Mouse (Mus musculus): ENCODE measurements at regions not wholly inside any gene's neighbourhood (a gene's known extent, or its start where the extent isn't known, plus 50 kb on each side); places are given as distances from the start of the nearest gene placed in this dataset.

DNA sequence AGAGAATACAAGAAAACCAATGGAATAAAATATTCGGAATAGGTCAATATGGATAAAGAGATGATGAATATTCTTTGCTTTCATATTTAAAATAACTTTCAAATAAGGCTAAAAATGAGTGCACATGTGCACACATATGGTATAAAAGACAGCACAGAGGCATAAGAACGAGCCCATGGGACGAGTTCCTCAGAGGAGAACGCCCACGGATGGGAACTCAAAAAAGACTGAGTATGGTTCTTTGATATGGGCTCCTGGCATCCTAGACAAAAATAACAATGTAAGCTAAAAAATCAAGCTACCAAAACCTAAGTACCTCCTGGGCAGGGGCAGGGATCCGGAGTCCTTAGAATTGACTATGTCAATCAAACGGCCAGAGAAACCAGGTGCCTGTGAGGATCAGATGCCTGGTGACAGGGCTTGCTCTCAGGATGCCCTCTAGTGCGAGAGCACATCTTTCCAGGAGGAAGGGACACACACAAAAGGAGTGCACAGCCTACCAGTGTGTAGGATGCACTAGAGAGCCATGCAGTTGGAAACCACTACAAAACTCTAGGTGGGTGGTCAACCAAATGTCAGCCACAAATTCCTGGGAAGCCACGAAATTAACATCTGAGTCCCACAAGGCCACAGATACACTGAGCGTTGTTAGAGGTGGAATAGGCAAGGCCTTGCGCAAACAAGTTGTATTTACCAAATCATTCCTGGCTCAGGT, 307.8 kb downstream of the Sox9 start:
- 89% methylated on average over 11 of the region's 11 CpGs for WGBS
- no peaks in the 10 kb centered on the region for H3K36me3 ChIP-seq (ENCODE audit: control insufficient read depth, insufficient read depth, low read length)
- TF ChIP-seq POLR2A (IDR thresholded peaks at IDR 0.05; ENCODE audit: low read depth, low read length) (no peak), CTCF (conservative IDR thresholded peaks at IDR 0.05; ENCODE audit: insufficient read depth, insufficient read length, low read depth, low read length) (no peak)

DNA sequence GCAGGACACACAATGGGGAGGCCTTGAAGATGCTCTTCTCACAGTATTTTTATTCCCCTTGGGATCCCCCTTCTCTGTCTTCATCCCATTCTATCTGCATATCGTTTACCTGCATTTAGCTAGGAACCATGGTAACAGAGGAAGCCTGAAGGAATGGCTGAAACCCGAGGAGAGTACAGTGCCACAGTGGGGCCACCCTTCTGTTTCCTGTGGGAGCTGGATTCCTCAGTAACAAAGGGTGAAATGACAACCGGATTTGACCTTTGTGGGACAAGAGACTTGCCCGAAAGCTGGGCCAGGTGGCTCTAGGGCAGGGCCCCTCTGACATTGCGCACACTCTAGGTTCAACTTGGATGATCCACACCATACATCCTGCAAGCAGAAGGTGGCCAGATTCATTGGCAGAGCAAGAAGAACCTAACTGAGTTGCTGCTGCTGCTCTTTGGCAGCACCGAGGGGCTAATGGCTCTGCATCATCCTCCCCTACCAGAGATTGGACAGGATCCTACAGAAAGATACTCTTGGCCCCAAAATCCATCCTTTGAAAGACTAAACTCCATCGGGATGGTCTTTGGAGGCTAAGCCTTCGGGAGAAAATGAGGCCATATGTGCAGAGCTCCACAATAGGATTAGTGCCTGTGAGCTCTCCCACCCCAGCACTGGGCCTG, 310.0 kb downstream of the Sox9 start:
- DNase-seq, result no peak
- Histone ChIP-seq H3K36me3 (ENCODE audit: control insufficient read depth, insufficient read depth, low read length) (no peaks in the 10 kb centered on the region), H3K27ac (ENCODE audit: insufficient read depth, low read depth, low read length) (no peak overlapping the region), H3K4me3 (ENCODE audit: insufficient read depth, low read depth, low read length) (no peak overlapping the region), H3K4me1 (ENCODE audit: control insufficient read depth, insufficient read depth, low read length) (no peaks in the 10 kb centered on the region), H3K27me3 (replicated peaks; ENCODE audit: control insufficient read depth, insufficient read depth, low read length) (no peaks in the 10 kb centered on the region)
- WGBS, result 69% methylated on average over 8 of the region's 8 CpGs
- no peak for TF ChIP-seq CTCF (conservative IDR thresholded peaks at IDR 0.05; ENCODE audit: insufficient read depth, insufficient read length, low read depth, low read length)
- TF ChIP-seq POLR2A (IDR thresholded peaks at IDR 0.05; ENCODE audit: low read depth, low read length), result no peak

More for the DNA sequence above, 307.8 kb downstream of the Sox9 start:
- H3K4me1 ChIP-seq (ENCODE audit: control insufficient read depth, insufficient read depth, low read length), result no peaks in the 10 kb centered on the region
- no peak for DNase-seq
- no peak overlapping the region for H3K4me3 ChIP-seq (ENCODE audit: insufficient read depth, low read depth, low read length)
- no peaks in the 10 kb centered on the region for H3K27me3 ChIP-seq (replicated peaks; ENCODE audit: control insufficient read depth, insufficient read depth, low read length)
- H3K27ac ChIP-seq (ENCODE audit: insufficient read depth, low read depth, low read length), result no peak overlapping the region

GRCm38 (mm10) chr11:113093895-113094445, 311.9 kb downstream of the Sox9 start:
- 66% methylated on average over 13 of the region's 13 CpGs for WGBS
- H3K36me3 ChIP-seq (ENCODE audit: control insufficient read depth, insufficient read depth, low read length), result no peaks in the 10 kb centered on the region
- H3K4me3 ChIP-seq (ENCODE audit: insufficient read depth, low read depth, low read length), result no peak overlapping the region
- DNase-seq, result no peak
- no peak overlapping the region for H3K27ac ChIP-seq (ENCODE audit: insufficient read depth, low read depth, low read length)
- TF ChIP-seq CTCF (conservative IDR thresholded peaks at IDR 0.05; ENCODE audit: insufficient read depth, insufficient read length, low read depth, low read length), result no peak
- H3K4me1 ChIP-seq (ENCODE audit: control insufficient read depth, insufficient read depth, low read length), result no peaks in the 10 kb centered on the region
- no peaks in the 10 kb centered on the region for H3K27me3 ChIP-seq (replicated peaks; ENCODE audit: control insufficient read depth, insufficient read depth, low read length)

DNA sequence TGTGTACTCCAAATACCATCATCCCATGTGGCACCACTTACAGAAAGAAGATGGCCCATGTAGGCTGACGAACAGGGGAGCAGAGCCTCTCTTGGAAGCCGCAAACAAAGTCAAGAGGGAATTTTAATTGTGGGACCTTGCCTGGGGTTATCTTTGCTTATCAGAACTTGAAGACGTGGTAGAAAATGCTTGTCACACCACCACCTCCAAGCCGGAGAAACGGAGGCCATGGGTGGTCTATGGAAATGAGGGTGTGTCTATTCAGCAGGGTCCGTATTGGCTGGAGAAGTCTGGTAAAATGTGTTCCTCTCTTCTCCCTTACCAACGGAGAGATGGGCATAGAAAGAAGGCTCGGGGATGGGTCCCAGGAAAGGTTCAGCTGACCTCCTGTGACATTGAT, 313.6 kb downstream of the Sox9 start:
- no peaks in the 10 kb centered on the region for H3K36me3 ChIP-seq (ENCODE audit: control insufficient read depth, insufficient read depth, low read length)

GRCm38 (mm10) chr11:113096209-113096608, 314.2 kb downstream of the Sox9 start:
- Histone ChIP-seq H3K4me3 (ENCODE audit: insufficient read depth, low read depth, low read length) (no peak overlapping the region), H3K27ac (ENCODE audit: insufficient read depth, low read depth, low read length) (no peak overlapping the region), H3K36me3 (ENCODE audit: control insufficient read depth, insufficient read depth, low read length) (no peaks in the 10 kb centered on the region), H3K4me1 (ENCODE audit: control insufficient read depth, insufficient read depth, low read length) (no peaks in the 10 kb centered on the region), H3K27me3 (replicated peaks; ENCODE audit: control insufficient read depth, insufficient read depth, low read length) (no peaks in the 10 kb centered on the region)
- DNase-seq, result no peak
- WGBS, result 76% methylated on average over 8 of the region's 8 CpGs
- TF ChIP-seq POLR2A (IDR thresholded peaks at IDR 0.05; ENCODE audit: low read depth, low read length) (no peak), CTCF (conservative IDR thresholded peaks at IDR 0.05; ENCODE audit: insufficient read depth, insufficient read length, low read depth, low read length) (no peak)

More for the DNA sequence above, 313.6 kb downstream of the Sox9 start:
- Histone ChIP-seq H3K27ac (ENCODE audit: insufficient read depth, low read depth, low read length) (no peak overlapping the region), H3K4me1 (ENCODE audit: control insufficient read depth, insufficient read depth, low read length) (no peaks in the 10 kb centered on the region), H3K27me3 (replicated peaks; ENCODE audit: control insufficient read depth, insufficient read depth, low read length) (no peaks in the 10 kb centered on the region), H3K4me3 (ENCODE audit: insufficient read depth, low read depth, low read length) (no peak overlapping the region)
- no peak for DNase-seq
- no peak for TF ChIP-seq CTCF (conservative IDR thresholded peaks at IDR 0.05; ENCODE audit: insufficient read depth, insufficient read length, low read depth, low read length)
- TF ChIP-seq POLR2A (IDR thresholded peaks at IDR 0.05; ENCODE audit: low read depth, low read length), result no peak
- WGBS, result 90% methylated on average over 8 of the region's 8 CpGs

- Histone ChIP-seq H3K4me1 (ENCODE audit: control insufficient read depth, insufficient read depth, low read length) (no peaks in the 10 kb centered on the region), H3K4me3 (ENCODE audit: insufficient read depth, low read depth, low read length) (no peak overlapping the region), H3K27me3 (replicated peaks; ENCODE audit: control insufficient read depth, insufficient read depth, low read length) (no peaks in the 10 kb centered on the region), H3K36me3 (ENCODE audit: control insufficient read depth, insufficient read depth, low read length) (no peaks in the 10 kb centered on the region), H3K27ac (ENCODE audit: insufficient read depth, low read depth, low read length) (no peak overlapping the region)
- 98% methylated on average over 2 of the region's 2 CpGs for WGBS
- DNase-seq, result no peak
- TF ChIP-seq POLR2A (IDR thresholded peaks at IDR 0.05; ENCODE audit: low read depth, low read length) (no peak), CTCF (conservative IDR thresholded peaks at IDR 0.05; ENCODE audit: insufficient read depth, insufficient read length, low read depth, low read length) (no peak)
Measured at GRCm38 (mm10) chr11:113098360-113098759, 316.3 kb downstream of the Sox9 start.

DNA sequence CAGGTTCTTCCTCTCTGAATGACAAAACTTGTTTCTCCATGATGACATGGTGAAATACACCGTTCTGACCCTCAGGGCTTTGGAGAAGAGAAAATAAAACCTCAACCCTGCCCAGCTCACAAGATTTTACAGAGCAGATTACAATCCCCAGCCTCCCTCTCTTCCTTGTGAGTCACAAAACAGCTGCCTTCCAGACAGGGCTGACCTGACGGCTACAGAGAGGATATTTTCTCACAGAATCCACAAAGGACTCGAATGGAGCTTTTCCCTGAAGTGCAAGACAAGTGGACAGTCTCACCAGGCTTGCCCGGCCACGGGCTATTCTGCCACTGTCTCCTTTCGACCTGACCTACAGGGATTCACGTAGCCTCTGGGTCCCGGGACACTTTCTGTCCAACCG, 318.8 kb downstream of the Sox9 start:
- DNase-seq, result no peak
- Histone ChIP-seq H3K4me1 (ENCODE audit: control insufficient read depth, insufficient read depth, low read length) (no peaks in the 10 kb centered on the region), H3K27me3 (replicated peaks; ENCODE audit: control insufficient read depth, insufficient read depth, low read length) (no peaks in the 10 kb centered on the region), H3K4me3 (ENCODE audit: insufficient read depth, low read depth, low read length) (no peak overlapping the region), H3K36me3 (ENCODE audit: control insufficient read depth, insufficient read depth, low read length) (no peaks in the 10 kb centered on the region), H3K27ac (ENCODE audit: insufficient read depth, low read depth, low read length) (no peak overlapping the region)
- no peak for TF ChIP-seq CTCF (conservative IDR thresholded peaks at IDR 0.05; ENCODE audit: insufficient read depth, insufficient read length, low read depth, low read length)
- 48% methylated on average over 9 of the region's 9 CpGs for WGBS

Measured in kidney, adult 2 months (tissue).